Mouse (Mus musculus): ENCODE results near the gene Arfgap3.
"Not testable (repeated sequence)": the region's sequence is repeated elsewhere in the genome, so short reads cannot be mapped to it uniquely, and the experiment has no call there.

Arfgap3 gene

GRCm38 (mm10) chr15:83344956-83345355 is 5.1 kb downstream of the Arfgap3 start:
- DNase-seq (ENCODE audit: low spot score in 2 of 2): no peak

GRCm38 (mm10) chr15:83344157-83344556 is 5.9 kb downstream of the Arfgap3 start:
- DNase-seq (ENCODE audit: low spot score in 2 of 2): peak in 1 of 2 experiments; percentile 20

- no peak for DNase-seq (ENCODE audit: low spot score in 2 of 2)
Measured at GRCm38 (mm10) chr15:83338908-83339307, 11.1 kb downstream of the Arfgap3 start.

- DNase-seq (ENCODE audit: low spot score in 2 of 2): no peak
Measured at GRCm38 (mm10) chr15:83337903-83338870, 11.9 kb downstream of the Arfgap3 start.

GRCm38 (mm10) chr15:83332373-83332772 is 17.7 kb downstream of the Arfgap3 start:
- no peak for DNase-seq (ENCODE audit: low spot score in 2 of 2)

- DNase-seq (ENCODE audit: low spot score in 2 of 2): no peak
Measured at GRCm38 (mm10) chr15:83328952-83329351, 21.1 kb downstream of the Arfgap3 start.

- DNase-seq (ENCODE audit: low spot score in 2 of 2): no peak
Measured at GRCm38 (mm10) chr15:83323071-83323470, 27.0 kb downstream of the Arfgap3 start.

GRCm38 (mm10) chr15:83314914-83315313 is 35.1 kb downstream of the Arfgap3 start:
- DNase-seq (ENCODE audit: low spot score in 2 of 2): no peak

- DNase-seq (ENCODE audit: low spot score in 2 of 2): no peak
Measured at GRCm38 (mm10) chr15:83309878-83310277, 40.2 kb downstream of the Arfgap3 start.

GRCm38 (mm10) chr15:83308708-83309107 is 41.3 kb downstream of the Arfgap3 start:
- not testable (repeated sequence) for DNase-seq (ENCODE audit: low spot score in 2 of 2)

- DNase-seq (ENCODE audit: low spot score in 2 of 2): no peak
Measured at GRCm38 (mm10) chr15:83306181-83306580, 43.9 kb downstream of the Arfgap3 start.

GRCm38 (mm10) chr15:83305192-83305921 is 44.7 kb downstream of the Arfgap3 start:
- DNase-seq (ENCODE audit: low spot score in 2 of 2): no peak

- DNase-seq (ENCODE audit: low spot score in 2 of 2): no peak
Measured at GRCm38 (mm10) chr15:83304804-83305191, 45.2 kb downstream of the Arfgap3 start.

GRCm38 (mm10) chr15:83303656-83304484 is 46.2 kb downstream of the Arfgap3 start:
- DNase-seq (ENCODE audit: low spot score in 2 of 2): no peak

GRCm38 (mm10) chr15:83299916-83300582 is 50.0 kb downstream of the Arfgap3 start:
- DNase-seq (ENCODE audit: low spot score in 2 of 2): no peak

GRCm38 (mm10) chr15:83299450-83299849 is 50.6 kb downstream of the Arfgap3 start:
- no peak for DNase-seq (ENCODE audit: low spot score in 2 of 2)

GRCm38 (mm10) chr15:83298810-83299209 is 51.2 kb downstream of the Arfgap3 start:
- no peak for DNase-seq (ENCODE audit: low spot score in 2 of 2)

- DNase-seq (ENCODE audit: low spot score in 2 of 2): no peak
Measured at GRCm38 (mm10) chr15:83298313-83298712, 51.7 kb downstream of the Arfgap3 start.

- no peak for DNase-seq (ENCODE audit: low spot score in 2 of 2)
Measured at GRCm38 (mm10) chr15:83296771-83297311, 53.2 kb downstream of the Arfgap3 start.

GRCm38 (mm10) chr15:83296050-83296449 is 54.0 kb downstream of the Arfgap3 start:
- no peak for DNase-seq (ENCODE audit: low spot score in 2 of 2)

GRCm38 (mm10) chr15:83294954-83295353 is 55.1 kb downstream of the Arfgap3 start:
- DNase-seq (ENCODE audit: low spot score in 2 of 2): no peak

Data from spleen, postnatal 14 days (tissue).